Mouse (Mus musculus) megakaryocyte-erythroid progenitor cell, adult 5-6 weeks (primary cell): Measurements from ENCODE around the gene Olfr1020. TPM values are rescaled to one million over a fixed set of nuclear protein-coding genes. Genes with fewer than 3 reads are reported as not detected.

Experiments
- ATAC-seq: replicated peaks from 2 replicates; pipeline ENCODE4 v1.8.0; 2016; ENCODE audit warnings: mild to moderate bottlenecking, inconsistent platforms; ENCODE audit not compliant: severe bottlenecking, poor library complexity, low FRiP score, low TSS enrichment
- total RNA-seq, 2 experiments: library from RNA; stranded (forward) in 1 of 2; stranded (reverse) in 1 of 2; fragments of 200-1000, 215-1000 nt in 1 of 2; fragments of >200 nt in 1 of 2; fragmentation: Nextera tagmentation in 1 of 2; gene quantifications; 2 replicates each; pipeline ENCODE4 v1.2.3; 2014 to 2017

Gene Olfr1020
- total RNA-seq (2014; fragmentation: Nextera tagmentation) = not detected in 2 replicates
- not detected in 2 replicates for total RNA-seq (2017)

DNA sequence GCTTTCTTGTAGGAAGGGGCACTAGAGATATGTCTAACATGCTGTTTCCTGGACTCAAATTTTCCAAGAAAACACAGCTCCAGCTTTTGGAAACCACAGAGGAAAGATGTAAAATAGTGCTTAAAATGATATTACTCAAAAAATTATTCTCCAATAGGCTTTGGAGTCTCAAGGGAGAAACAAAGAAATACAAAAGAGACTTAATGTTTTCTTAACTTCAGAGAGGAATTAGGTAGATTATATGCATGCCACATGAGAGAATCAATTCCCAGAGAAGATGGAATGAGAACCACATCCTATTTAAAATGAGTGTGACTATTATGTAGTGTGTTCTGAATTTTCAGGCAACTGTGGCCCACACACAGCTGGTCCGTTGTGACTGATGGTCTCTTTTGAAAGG is at the start of gene Olfr1020:
TSS of gene Olfr1020 (plus strand) at position 301 of the 400 bp plus-strand sequence.
- ATAC-seq = no peak

DNA sequence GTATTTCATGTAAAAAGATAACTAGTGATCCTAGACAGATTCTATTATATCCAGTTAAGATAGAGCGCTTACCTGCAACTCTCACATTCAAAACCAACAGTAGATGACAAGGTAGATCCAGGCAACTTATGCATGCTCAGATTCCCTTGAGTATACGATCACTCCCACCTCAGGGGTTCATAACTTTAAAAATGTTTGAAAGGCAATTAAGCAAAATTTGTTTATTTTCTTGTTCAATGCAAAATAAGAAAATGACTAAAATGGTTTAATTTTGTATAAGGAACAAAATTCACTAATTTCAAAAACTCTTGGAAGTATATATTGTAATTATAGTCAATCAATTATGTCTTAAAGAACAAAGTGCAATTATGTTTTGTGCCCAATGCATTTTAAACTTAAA is 44.4 kb upstream of the Olfr1020 start, which contains the start of gene Olfr1016:
TSS of gene Olfr1016 (minus strand) at position 101 of the 400 bp plus-strand sequence.
- no peak for ATAC-seq

DNA sequence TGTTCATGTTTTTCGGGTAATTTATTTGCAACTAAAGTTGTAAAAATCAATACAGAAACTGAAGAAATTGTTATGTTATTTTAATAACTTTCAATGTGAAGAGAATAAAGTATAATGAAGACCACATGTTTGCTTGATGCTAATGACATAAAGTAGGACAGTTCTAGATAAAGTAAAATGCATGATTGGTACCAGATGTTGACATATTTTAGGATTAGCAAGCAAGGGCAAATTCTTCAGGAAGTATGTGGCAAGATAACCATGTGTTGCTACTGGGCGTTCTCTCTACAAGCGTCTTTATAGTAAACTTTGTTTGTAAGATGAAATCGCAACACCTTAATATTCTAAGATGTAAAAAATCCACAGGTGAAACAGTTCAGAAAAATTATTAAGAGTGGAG is 42.3 kb upstream of the Olfr1020 start:
- ATAC-seq = no peak

DNA sequence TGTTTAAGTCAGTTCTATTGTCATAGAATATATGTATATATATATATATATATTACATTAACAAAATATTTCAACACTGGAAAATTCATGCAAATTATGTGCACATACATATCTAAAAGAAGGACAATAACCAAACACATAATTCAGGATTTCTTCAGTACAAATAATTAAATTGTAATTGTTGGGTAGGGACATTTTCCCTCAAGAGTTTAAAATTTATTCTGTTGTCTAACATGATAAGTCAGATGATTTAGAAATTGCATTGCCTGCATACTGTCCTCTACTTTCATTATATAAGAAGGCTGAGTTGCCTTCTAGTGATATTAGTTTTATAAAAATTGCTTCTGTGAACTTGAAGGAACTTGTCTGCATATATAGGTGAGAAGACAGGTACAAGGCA is 28.7 kb upstream of the Olfr1020 start, which contains the start of gene Olfr1018:
TSS of gene Olfr1018 (plus strand) at position 301 of the 400 bp plus-strand sequence.
- ATAC-seq = no peak

DNA sequence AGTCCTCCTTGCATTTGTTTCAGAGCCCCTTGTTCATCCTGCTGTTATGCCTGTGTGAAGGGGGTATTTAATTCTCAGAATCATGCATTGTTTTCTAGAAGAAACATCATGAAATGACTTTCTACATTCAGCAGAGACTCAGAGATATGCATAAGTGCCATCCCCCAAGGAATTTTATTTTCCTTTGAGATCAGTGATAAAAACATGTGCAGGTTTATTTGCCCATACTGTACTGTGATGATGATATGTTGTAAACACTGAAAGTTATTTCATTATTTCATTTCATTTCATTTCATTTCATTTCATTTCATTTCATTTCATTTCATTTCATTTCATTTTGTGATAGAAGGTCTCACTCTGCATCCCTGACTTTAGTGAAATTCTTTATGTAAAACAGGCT is 1.4 kb upstream of the Olfr1020 start, which contains the start of gene Olfr1019:
TSS of gene Olfr1019 (minus strand) at position 101 of the 400 bp plus-strand sequence.
- no peak for ATAC-seq

DNA sequence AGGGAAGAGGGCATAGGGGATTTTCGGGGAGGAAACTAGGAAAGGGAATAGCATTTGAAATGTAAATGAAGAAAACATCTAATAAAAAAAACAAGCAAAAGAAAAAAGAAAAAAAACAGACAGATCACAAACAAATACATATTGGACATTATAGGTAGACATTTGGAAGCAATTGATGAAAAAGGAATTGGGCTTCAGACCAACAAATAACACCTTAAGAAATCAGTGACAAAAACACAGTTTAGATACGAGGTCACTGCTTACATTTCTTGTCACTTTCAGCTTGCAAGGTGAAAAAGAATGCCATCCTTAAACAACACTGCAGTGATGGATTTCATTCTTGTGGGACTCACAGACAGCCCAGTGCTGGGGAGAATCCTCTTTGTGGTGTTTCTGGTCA is 21.5 kb downstream of the Olfr1020 start, which contains the start of gene Olfr1022:
TSS of gene Olfr1022 (plus strand) at position 301 of the 400 bp plus-strand sequence.
- no peak for ATAC-seq

DNA sequence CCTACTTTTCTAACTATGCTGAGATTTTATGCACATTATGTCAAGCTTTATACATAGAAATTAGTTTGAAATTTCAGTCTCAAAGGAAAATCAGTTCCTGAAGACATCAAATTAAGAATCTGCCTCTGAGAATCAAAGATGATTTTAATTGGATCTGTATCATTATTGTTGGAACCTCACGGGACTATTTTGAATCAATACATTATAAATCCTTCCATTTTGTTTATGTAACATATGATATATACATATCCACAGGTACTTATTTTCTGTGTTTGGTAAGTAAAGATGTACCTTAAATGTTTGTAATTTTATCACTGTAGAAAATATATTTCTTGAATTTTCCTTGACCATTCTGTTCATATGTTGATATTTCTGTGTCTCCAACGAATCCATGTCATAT is 38.5 kb downstream of the Olfr1020 start, which contains the start of gene Olfr1023:
TSS of gene Olfr1023 (plus strand) at position 301 of the 400 bp plus-strand sequence.
- no peak for ATAC-seq

Other genes starting within 250 kb of the Olfr1020 start
- gene Olfr1000, start 235.1 kb upstream of the Olfr1020 start, total RNA-seq (2014; fragmentation: Nextera tagmentation) = not detected in 2 replicates
- gene Olfr1000, start 235.1 kb upstream of the Olfr1020 start, total RNA-seq (2017) = not detected in 2 replicates
- not detected in 2 replicates for gene Olfr1002, start 196.3 kb upstream of the Olfr1020 start, total RNA-seq (2014; fragmentation: Nextera tagmentation)
- not detected in 2 replicates for gene Olfr1002, start 196.3 kb upstream of the Olfr1020 start, total RNA-seq (2017)
- gene Olfr154, start 182.6 kb upstream of the Olfr1020 start, total RNA-seq (2014; fragmentation: Nextera tagmentation) = not detected in 2 replicates
- gene Olfr154, start 182.6 kb upstream of the Olfr1020 start, total RNA-seq (2017) = not detected in 2 replicates
- not detected in 2 replicates for gene Olfr1006, start 168.3 kb upstream of the Olfr1020 start, total RNA-seq (2014; fragmentation: Nextera tagmentation)
- not detected in 2 replicates for gene Olfr1006, start 168.3 kb upstream of the Olfr1020 start, total RNA-seq (2017)
- not detected in 2 replicates for gene Olfr1008, start 157.6 kb upstream of the Olfr1020 start, total RNA-seq (2014; fragmentation: Nextera tagmentation)
- gene Olfr1008, start 157.6 kb upstream of the Olfr1020 start, total RNA-seq (2017) = not detected in 2 replicates
- gene Olfr1009, start 131.6 kb upstream of the Olfr1020 start, total RNA-seq (2014; fragmentation: Nextera tagmentation) = not detected in 2 replicates
- gene Olfr1009, start 131.6 kb upstream of the Olfr1020 start, total RNA-seq (2017) = not detected in 2 replicates
- gene Olfr1012, start 84.3 kb upstream of the Olfr1020 start, total RNA-seq (2014; fragmentation: Nextera tagmentation) = not detected in 2 replicates
- gene Olfr1012, start 84.3 kb upstream of the Olfr1020 start, total RNA-seq (2017) = not detected in 2 replicates
- gene Olfr1013, start 79.9 kb upstream of the Olfr1020 start, total RNA-seq (2014; fragmentation: Nextera tagmentation) = not detected in 2 replicates
- not detected in 2 replicates for gene Olfr1013, start 79.9 kb upstream of the Olfr1020 start, total RNA-seq (2017)
- gene Olfr1014, start 74.3 kb upstream of the Olfr1020 start, total RNA-seq (2014; fragmentation: Nextera tagmentation) = not detected in 2 replicates
- not detected in 2 replicates for gene Olfr1014, start 74.3 kb upstream of the Olfr1020 start, total RNA-seq (2017)
- gene Olfr1015, start 65.0 kb upstream of the Olfr1020 start, total RNA-seq (2014; fragmentation: Nextera tagmentation) = not detected in 2 replicates
- not detected in 2 replicates for gene Olfr1015, start 65.0 kb upstream of the Olfr1020 start, total RNA-seq (2017)
- not detected in 2 replicates for gene Olfr1016, start 44.5 kb upstream of the Olfr1020 start, total RNA-seq (2014; fragmentation: Nextera tagmentation)
- gene Olfr1016, start 44.5 kb upstream of the Olfr1020 start, total RNA-seq (2017) = not detected in 2 replicates
- gene Olfr1018, start 28.6 kb upstream of the Olfr1020 start, total RNA-seq (2014; fragmentation: Nextera tagmentation) = not detected in 2 replicates
- gene Olfr1018, start 28.6 kb upstream of the Olfr1020 start, total RNA-seq (2017) = not detected in 2 replicates
- not detected in 2 replicates for gene Olfr1019, start 1.5 kb upstream of the Olfr1020 start, total RNA-seq (2014; fragmentation: Nextera tagmentation)
- not detected in 2 replicates for gene Olfr1019, start 1.5 kb upstream of the Olfr1020 start, total RNA-seq (2017)
- gene Olfr1022, start 21.6 kb downstream of the Olfr1020 start, total RNA-seq (2014; fragmentation: Nextera tagmentation) = not detected in 2 replicates
- gene Olfr1022, start 21.6 kb downstream of the Olfr1020 start, total RNA-seq (2017) = not detected in 2 replicates
- not detected in 2 replicates for gene Olfr1023, start 38.6 kb downstream of the Olfr1020 start, total RNA-seq (2014; fragmentation: Nextera tagmentation)
- not detected in 2 replicates for gene Olfr1023, start 38.6 kb downstream of the Olfr1020 start, total RNA-seq (2017)
- not detected in 2 replicates for gene Olfr1024, start 58.0 kb downstream of the Olfr1020 start, total RNA-seq (2014; fragmentation: Nextera tagmentation)
- gene Olfr1024, start 58.0 kb downstream of the Olfr1020 start, total RNA-seq (2017) = not detected in 2 replicates
- not detected in 2 replicates for gene Olfr1025-ps1, start 68.2 kb downstream of the Olfr1020 start, total RNA-seq (2014; fragmentation: Nextera tagmentation)
- gene Olfr1025-ps1, start 68.2 kb downstream of the Olfr1020 start, total RNA-seq (2017) = not detected in 2 replicates
- gene Olfr1026, start 74.5 kb downstream of the Olfr1020 start, total RNA-seq (2014; fragmentation: Nextera tagmentation) = not detected in 2 replicates
- not detected in 2 replicates for gene Olfr1026, start 74.5 kb downstream of the Olfr1020 start, total RNA-seq (2017)
- gene Olfr1028, start 103.4 kb downstream of the Olfr1020 start, total RNA-seq (2014; fragmentation: Nextera tagmentation) = not detected in 2 replicates
- not detected in 2 replicates for gene Olfr1028, start 103.4 kb downstream of the Olfr1020 start, total RNA-seq (2017)
- not detected in 2 replicates for gene Olfr1029, start 126.9 kb downstream of the Olfr1020 start, total RNA-seq (2014; fragmentation: Nextera tagmentation)
- not detected in 2 replicates for gene Olfr1029, start 126.9 kb downstream of the Olfr1020 start, total RNA-seq (2017)
- not detected in 2 replicates for gene Olfr1030, start 132.2 kb downstream of the Olfr1020 start, total RNA-seq (2014; fragmentation: Nextera tagmentation)
- not detected in 2 replicates for gene Olfr1030, start 132.2 kb downstream of the Olfr1020 start, total RNA-seq (2017)
- gene Olfr1031, start 143.3 kb downstream of the Olfr1020 start, total RNA-seq (2014; fragmentation: Nextera tagmentation) = not detected in 2 replicates
- gene Olfr1031, start 143.3 kb downstream of the Olfr1020 start, total RNA-seq (2017) = not detected in 2 replicates
- gene Olfr1032, start 158.5 kb downstream of the Olfr1020 start, total RNA-seq (2014; fragmentation: Nextera tagmentation) = not detected in 2 replicates
- gene Olfr1032, start 158.5 kb downstream of the Olfr1020 start, total RNA-seq (2017) = not detected in 2 replicates
- gene Olfr1033, start 173.6 kb downstream of the Olfr1020 start, total RNA-seq (2014; fragmentation: Nextera tagmentation) = 0.09 TPM in 1 of 2 replicates, not detected in the other
- not detected in 2 replicates for gene Olfr1033, start 173.6 kb downstream of the Olfr1020 start, total RNA-seq (2017)
- not detected in 2 replicates for gene Olfr1034, start 198.8 kb downstream of the Olfr1020 start, total RNA-seq (2014; fragmentation: Nextera tagmentation)
- gene Olfr1034, start 198.8 kb downstream of the Olfr1020 start, total RNA-seq (2017) = not detected in 2 replicates
- gene Olfr1036, start 227.0 kb downstream of the Olfr1020 start, total RNA-seq (2014; fragmentation: Nextera tagmentation) = not detected in 2 replicates
- gene Olfr1036, start 227.0 kb downstream of the Olfr1020 start, total RNA-seq (2017) = not detected in 2 replicates
- gene Olfr1037, start 240.4 kb downstream of the Olfr1020 start, total RNA-seq (2014; fragmentation: Nextera tagmentation) = not detected in 2 replicates
- not detected in 2 replicates for gene Olfr1037, start 240.4 kb downstream of the Olfr1020 start, total RNA-seq (2017)